Mouse (Mus musculus): ENCODE results near the gene Tmem9.

DNA sequence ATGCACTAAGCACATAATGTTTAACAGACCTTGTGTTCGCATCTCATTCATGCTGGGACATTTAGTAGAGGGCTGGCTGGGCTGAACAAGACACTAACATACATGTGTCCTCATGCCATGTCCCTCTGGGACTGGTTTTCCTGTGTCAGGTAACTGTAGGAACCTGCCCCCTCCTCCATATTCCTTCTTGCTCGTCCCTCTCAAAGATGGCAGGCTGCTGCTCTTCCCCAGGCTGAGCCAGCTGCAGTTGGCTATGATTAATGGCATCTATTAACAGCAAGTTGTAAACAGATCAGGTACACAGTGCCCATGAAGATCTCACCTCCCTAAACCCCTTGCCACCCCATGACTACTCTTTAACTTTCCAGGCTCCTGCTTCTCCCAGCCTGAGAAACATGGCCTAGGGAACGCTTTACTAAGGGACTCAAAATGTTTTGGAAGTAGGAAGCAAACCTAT, 1.6 kb upstream of the Tmem9 start, which contains the start of gene Igfn1:
- TF ChIP-seq CTCF (IDR thresholded peaks at IDR 0.05; ENCODE audit: low read depth) (no peak), EP300 (IDR thresholded peaks at IDR 0.05; ENCODE audit: low read depth) (no peak)
